Mouse (Mus musculus) kidney, embryonic 14.5 days (tissue): ENCODE results near the gene Aif1l. TPM values are rescaled to one million over a fixed set of nuclear protein-coding genes. Genes with fewer than 3 reads are reported as not detected.

Source experiments
- ATAC-seq: fragments of 200-750 bp; cut with Nextera tagmentation; 2 replicates; pipeline ENCODE4 v1.8.0; 2017; ENCODE audit warnings: moderate number of reproducible peaks, mild to moderate bottlenecking, moderate TSS enrichment, moderate library complexity; ENCODE audit not compliant: low FRiP score, low TSS enrichment
- H3K27ac ChIP-seq: fragments of 300-500 bp; sonication (generic); 2 replicates; pipeline ENCODE4 v1.5.1; 2014; ENCODE audit warnings: low read depth, mild to moderate bottlenecking, low read length, moderate library complexity, mixed read lengths
- H3K27me3 ChIP-seq: fragments of 300-500 bp; sonication (generic); 2 replicates; pipeline ENCODE4 v1.6.1; 2014; ENCODE audit warnings: mild to moderate bottlenecking, low read length; ENCODE audit not compliant: control insufficient read depth, insufficient read depth
- H3K36me3 ChIP-seq: fragments of 300-500 bp; sonication (generic); 2 replicates; pipeline ENCODE4 v1.6.1; 2014; ENCODE audit warnings: low read length, mixed read lengths; ENCODE audit not compliant: control insufficient read depth, insufficient read depth
- H3K4me1 ChIP-seq: fragments of 300-500 bp; sonication (generic); 2 replicates; pipeline ENCODE4 v1.6.1; 2014; ENCODE audit warnings: low read length, mixed read lengths; ENCODE audit not compliant: control insufficient read depth, insufficient read depth
- H3K4me2 ChIP-seq: fragments of 300-500 bp; sonication (generic); replicated peaks from 2 replicates; pipeline ENCODE4 v1.6.1; 2014; ENCODE audit warnings: low read depth, mild to moderate bottlenecking, low read length
- H3K4me3 ChIP-seq: fragments of 300-500 bp; sonication (generic); 2 replicates; pipeline ENCODE4 v1.5.1; 2014; ENCODE audit warnings: mild to moderate bottlenecking, low read length
- H3K9ac ChIP-seq: fragments of 300-500 bp; sonication (generic); 2 replicates; pipeline ENCODE4 v1.6.1; 2014; ENCODE audit warnings: low read depth, mild to moderate bottlenecking, low read length, moderate library complexity
- H3K9me3 ChIP-seq: fragments of 300-500 bp; sonication (generic); 2 replicates; pipeline ENCODE4 v1.6.1; 2016; ENCODE audit warnings: low read length; ENCODE audit not compliant: control insufficient read depth
- WGBS: fragments of 180-500 bp; shearing (Covaris S2); extraction: QIAGEN DNeasy Blood & Tissue Kit; methylation state at CpG from one replicate; pipeline ENCODE4 v1.1.7; 2014; 5-methylcytosine and 5-hydroxymethylcytosine counted together
- polyA plus RNA-seq: library from polyadenylated mRNA; unstranded; fragments of >200 nt; fragmentation: Nextera tagmentation; extraction: Ambion mirVana; gene quantifications from 2 replicates; pipeline ENCODE4 v1.2.1, GENCODE M21; 2014

Aif1l gene
- polyA plus RNA-seq, 1 experiment from 2014 or later: 72.1 TPM

GRCm38 (mm10) chr2:31945580-31945979 is 4.4 kb upstream of the Aif1l start:
- H3K9me3 ChIP-seq: no peaks in the 10 kb centered on the region
- no peaks in the 10 kb centered on the region for H3K27me3 ChIP-seq
- no peak overlapping the region for H3K9ac ChIP-seq
- 0 out of 2 replicates have a peak, but pooled peaks cover under 1% of the 10 kb centered on the region for H3K4me1 ChIP-seq
- H3K4me2 ChIP-seq: no peak overlapping the region
- H3K27ac ChIP-seq: no peak overlapping the region
- 89% methylated on average over 2 of the region's 2 CpGs for WGBS
- no peaks in the 10 kb centered on the region for H3K36me3 ChIP-seq
- no peak overlapping the region for H3K4me3 ChIP-seq
- ATAC-seq: no peak

- peaks cover 12% of the 10 kb centered on the region; the same call in 1 of the 2 replicates for H3K4me1 ChIP-seq
Observed at GRCm38 (mm10) chr2:31948392-31948791, 1.5 kb upstream of the Aif1l start.

GRCm38 (mm10) chr2:31948801-31949200 is 1.1 kb upstream of the Aif1l start:
- Histone ChIP-seq H3K4me3 (no peak overlapping the region), H3K9ac (no peak overlapping the region), H3K4me2 (no peak overlapping the region), H3K27me3 (no peaks in the 10 kb centered on the region), H3K27ac (no peak overlapping the region), H3K4me1 (peaks cover 15% of the 10 kb centered on the region), H3K9me3 (no peaks in the 10 kb centered on the region), H3K36me3 (no peaks in the 10 kb centered on the region)
- WGBS: 70% methylated on average over 6 of the region's 6 CpGs
- ATAC-seq: no peak

More at GRCm38 (mm10) chr2:31948392-31948791, 1.5 kb upstream of the Aif1l start:
- 77% methylated on average over 6 of the region's 6 CpGs for WGBS
- no peak overlapping the region for H3K4me2 ChIP-seq
- no peak overlapping the region for H3K9ac ChIP-seq
- H3K36me3 ChIP-seq: no peaks in the 10 kb centered on the region
- no peaks in the 10 kb centered on the region for H3K9me3 ChIP-seq
- no peak overlapping the region for H3K4me3 ChIP-seq
- no peak overlapping the region for H3K27ac ChIP-seq
- no peak for ATAC-seq
- H3K27me3 ChIP-seq: no peaks in the 10 kb centered on the region

- no peak overlapping the region for H3K27ac ChIP-seq
- peak overlapping the region; percentile 95 for H3K4me2 ChIP-seq
- no peaks in the 10 kb centered on the region for H3K36me3 ChIP-seq
- no peaks in the 10 kb centered on the region for H3K27me3 ChIP-seq
- peaks cover 27% of the 10 kb centered on the region for H3K4me1 ChIP-seq
- H3K9me3 ChIP-seq: no peaks in the 10 kb centered on the region
- peak overlapping the region; percentile 78 for H3K4me3 ChIP-seq
- WGBS: 23% methylated on average over 9 of the region's 9 CpGs
- H3K9ac ChIP-seq: peak overlapping the region; percentile 65; the same call in 1 of the 2 replicates
- ATAC-seq: no peak
Observed at GRCm38 (mm10) chr2:31950966-31951365, 1.0 kb downstream of the Aif1l start.

GRCm38 (mm10) chr2:31952236-31952635 is 2.3 kb downstream of the Aif1l start:
- no peak overlapping the region for H3K4me3 ChIP-seq
- H3K36me3 ChIP-seq: no peaks in the 10 kb centered on the region; the same call in 1 of the 2 replicates
- no peak overlapping the region for H3K4me2 ChIP-seq
- H3K9me3 ChIP-seq: no peaks in the 10 kb centered on the region
- no peak overlapping the region for H3K27ac ChIP-seq
- no peaks in the 10 kb centered on the region for H3K27me3 ChIP-seq
- no peak for ATAC-seq
- peaks cover 27% of the 10 kb centered on the region for H3K4me1 ChIP-seq
- H3K9ac ChIP-seq: no peak overlapping the region
- WGBS: 92% methylated on average over 10 of the region's 10 CpGs

GRCm38 (mm10) chr2:31952725-31953124 is 2.8 kb downstream of the Aif1l start:
- Histone ChIP-seq H3K36me3 (no peaks in the 10 kb centered on the region; the same call in 1 of the 2 replicates), H3K4me3 (no peak overlapping the region), H3K4me1 (peaks cover 27% of the 10 kb centered on the region), H3K4me2 (no peak overlapping the region), H3K9me3 (no peaks in the 10 kb centered on the region), H3K27me3 (no peaks in the 10 kb centered on the region), H3K27ac (no peak overlapping the region), H3K9ac (no peak overlapping the region)
- no peak for ATAC-seq
- WGBS: 87% methylated on average over 3 of the region's 3 CpGs

GRCm38 (mm10) chr2:31953687-31954086 is 3.7 kb downstream of the Aif1l start:
- WGBS: 53% methylated on average over 8 of the region's 8 CpGs
- H3K9me3 ChIP-seq: no peaks in the 10 kb centered on the region
- no peak overlapping the region for H3K4me3 ChIP-seq
- ATAC-seq: no peak
- H3K36me3 ChIP-seq: no peaks in the 10 kb centered on the region; the same call in 1 of the 2 replicates
- H3K4me1 ChIP-seq: peaks cover 27% of the 10 kb centered on the region
- H3K9ac ChIP-seq: no peak overlapping the region; the same call in 1 of the 2 replicates
- no peaks in the 10 kb centered on the region for H3K27me3 ChIP-seq
- peak overlapping the region; percentile 68; the same call in 1 of the 2 replicates for H3K27ac ChIP-seq
- no peak overlapping the region for H3K4me2 ChIP-seq

- H3K9me3 ChIP-seq: no peaks in the 10 kb centered on the region
- peak overlapping the region; percentile 68; the same call in 1 of the 2 replicates for H3K27ac ChIP-seq
- H3K27me3 ChIP-seq: no peaks in the 10 kb centered on the region
- 54% methylated on average over 9 of the region's 9 CpGs for WGBS
- peaks cover 31% of the 10 kb centered on the region for H3K4me1 ChIP-seq
- ATAC-seq: no peak
- H3K4me3 ChIP-seq: no peak overlapping the region
- 0 out of 2 replicates have a peak overlapping the region, but pooled peaks have one; percentile 18 for H3K9ac ChIP-seq
- no peaks in the 10 kb centered on the region; the same call in 1 of the 2 replicates for H3K36me3 ChIP-seq
- H3K4me2 ChIP-seq: no peak overlapping the region
Observed at GRCm38 (mm10) chr2:31954779-31955181, 4.8 kb downstream of the Aif1l start.

- Histone ChIP-seq H3K4me1 (peaks cover 38% of the 10 kb centered on the region), H3K9me3 (no peaks in the 10 kb centered on the region), H3K36me3 (no peaks in the 10 kb centered on the region; the same call in 1 of the 2 replicates), H3K27ac (no peak overlapping the region), H3K27me3 (no peaks in the 10 kb centered on the region), H3K4me3 (no peak overlapping the region), H3K4me2 (no peak overlapping the region), H3K9ac (no peak overlapping the region)
- WGBS: 88% methylated on average over 5 of the region's 5 CpGs
- no peak for ATAC-seq
Observed at GRCm38 (mm10) chr2:31955686-31956085, 5.7 kb downstream of the Aif1l start.
